Mouse (Mus musculus): ENCODE data around the gene Cops9.

- TF ChIP-seq POLR2A (IDR thresholded peaks at IDR 0.05; ENCODE audit: control insufficient read depth, low read depth, low read length) (no peak), CTCF (IDR thresholded peaks at IDR 0.05; ENCODE audit: control insufficient read depth, insufficient read depth, insufficient replicate concordance, low read depth, low read length) (no peak)
Observed at GRCm38 (mm10) chr1:92596019-92596418, 45.8 kb downstream of the Cops9 start.
